Mouse (Mus musculus): ENCODE data around the gene Rint1.

DNA sequence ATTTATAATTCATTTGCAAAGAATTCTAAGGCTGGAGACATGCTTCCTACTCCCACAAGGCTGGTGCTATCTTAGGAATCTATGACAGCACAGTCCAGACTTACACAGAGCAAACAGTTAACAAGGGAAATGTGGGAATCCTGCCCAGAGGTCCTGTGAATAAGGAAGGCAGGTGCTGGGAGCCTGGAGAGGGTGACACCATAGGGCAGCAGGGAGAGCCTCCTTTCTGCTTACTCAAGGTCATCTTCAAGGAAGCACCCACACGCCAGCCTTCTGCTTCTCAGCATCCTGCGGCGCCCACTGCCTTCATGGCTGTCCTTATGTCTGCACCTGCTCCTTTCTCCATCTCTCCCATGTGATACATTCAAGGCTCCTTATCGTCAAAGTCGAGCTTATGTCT, 23.0 kb upstream of the Rint1 start:
- TF ChIP-seq POLR2A (IDR thresholded peaks at IDR 0.05; ENCODE audit: borderline replicate concordance, insufficient read depth, low read length) (no peak), CTCF (IDR thresholded peaks at IDR 0.05; ENCODE audit: borderline replicate concordance, insufficient read depth, low read depth, low read length) (no peak)

Data from cerebellum, adult 2 months (tissue).